Mouse (Mus musculus) adrenal gland (tissue): Measurements from ENCODE around the gene Casc1.

Experiments
- intact Hi-C: fragments of 180-260 bp; cut with DNase I; formaldehyde crosslinking; loops from one replicate; pipeline ENCODE4 v1.15.1; 2025
- long read RNA-seq, 2 experiments: library from polyadenylated mRNA; unstranded; transcript quantifications; one replicate each; pipeline ENCODE4 v2.0.0; 2020; ENCODE audit warnings: borderline replicate concordance in 1 of 2; ENCODE audit not compliant: insufficient replicate concordance in 1 of 2

The Casc1 gene
- long read RNA-seq, experiment 1, result 0 reads
- long read RNA-seq, experiment 2, result 0 reads

GRCm38 (mm10) chr6:145210816-145211338 lies at the start of gene Casc1, which contains the start of gene Etfrf1:
Gene Casc1 (minus strand): TSS chr6:145211005.
Gene Etfrf1 (plus strand): TSS chr6:145211134.
- intact Hi-C loops, result loop anchor here (5.0 kb wide), 1 partner anchor 36 kb away; no protein-coding TSS in a partner anchor

DNA sequence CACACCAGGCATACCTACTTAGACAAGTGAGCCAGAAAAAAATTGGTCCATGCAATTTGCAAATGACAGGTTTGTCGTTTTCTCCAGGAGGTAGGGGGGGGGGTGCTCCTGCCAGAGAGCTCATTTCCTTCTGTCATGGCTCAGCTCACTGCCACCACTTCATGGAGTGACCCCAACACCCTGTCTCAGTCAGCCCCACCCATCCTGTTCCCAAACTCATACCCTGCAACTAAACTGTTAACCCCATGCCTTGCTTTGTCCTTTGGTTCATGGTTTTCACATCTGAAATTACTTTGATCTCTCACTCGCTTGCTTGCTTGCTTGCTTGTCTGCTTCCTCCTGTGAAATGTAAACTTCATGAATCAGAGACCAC lies 45.9 kb upstream of the Casc1 start:
- intact Hi-C loops, result no loop called here

- intact Hi-C loops, result no loop called here
These were observed 45.3 kb upstream of the Casc1 start for GRCm38 (mm10) chr6:145255952-145256700.

DNA sequence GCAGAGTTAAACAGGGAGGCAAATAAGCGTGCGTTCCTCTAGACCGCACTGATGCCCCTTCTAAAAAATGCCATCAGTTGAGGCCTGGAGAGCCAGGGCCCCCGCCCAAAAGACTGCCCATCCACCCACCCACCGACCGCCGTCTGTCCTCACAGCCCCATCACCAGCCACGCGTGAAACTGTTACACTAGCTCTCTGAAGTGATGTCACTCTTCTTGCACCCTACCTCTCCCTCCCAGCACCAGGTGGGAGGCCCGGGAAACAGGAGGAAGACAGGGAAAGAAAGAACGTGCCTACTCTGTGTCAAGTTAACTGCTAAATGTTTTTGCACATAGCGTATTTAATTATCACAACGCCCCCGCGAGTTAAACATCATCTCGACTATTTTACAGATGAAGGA lies 40.0 kb upstream of the Casc1 start:
- intact Hi-C loops, result loop anchor here (2.0 kb wide), 1 partner anchor 90 kb away; no protein-coding TSS in a partner anchor

DNA sequence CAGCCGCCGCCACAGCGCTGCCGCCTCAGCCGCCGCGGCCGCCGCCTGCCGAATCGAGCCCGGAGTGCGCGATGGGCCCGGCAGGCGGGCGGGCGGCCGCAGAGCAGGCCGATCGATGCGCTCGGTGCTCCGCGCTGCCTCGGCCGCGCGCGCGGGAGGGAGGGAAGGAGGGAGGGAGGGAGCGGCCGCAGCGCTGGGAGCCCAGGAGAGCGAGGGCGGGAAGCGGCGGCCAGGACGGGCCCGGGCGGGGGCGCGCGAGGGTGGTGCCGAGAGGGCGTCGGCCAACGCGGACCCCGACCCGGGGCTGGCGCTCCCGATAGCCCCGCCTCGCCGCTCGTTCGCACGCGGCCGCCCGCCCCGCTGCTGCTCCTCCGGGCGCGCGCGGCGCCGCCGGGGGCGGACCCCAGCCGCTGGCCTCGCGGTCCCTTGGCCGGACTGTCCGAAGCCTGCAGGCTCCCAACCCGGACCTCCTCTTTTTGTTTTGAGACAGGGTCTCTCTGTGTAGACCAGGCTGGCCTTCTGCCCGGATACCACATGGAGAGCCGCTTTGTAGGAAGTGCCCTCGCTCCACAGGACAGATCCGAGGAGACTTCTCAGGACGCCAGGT lies 39.5 kb upstream of the Casc1 start, which contains the start of gene Kras:
TSS of gene Kras (minus strand) at position 55 of the 607 bp plus-strand sequence.
- intact Hi-C loops, result loop anchor here (2.0 kb wide), 1 partner anchor 91 kb away; no protein-coding TSS in a partner anchor

- intact Hi-C loops, result loop anchor here (2.0 to 5.0 kb wide), 2 partner anchors 37 to 91 kb away; partner anchors contain the start of genes Casc1 and Etfrf1
These were observed 38.7 kb upstream of the Casc1 start for GRCm38 (mm10) chr6:145249291-145250184.

- intact Hi-C loops, result loop anchor here (5.0 kb wide), 1 partner anchor 36 kb away; the partner anchor contains the start of genes Casc1 and Etfrf1
These were observed 37.1 kb upstream of the Casc1 start for GRCm38 (mm10) chr6:145247886-145248285.

- intact Hi-C loops, result loop anchor here (5.0 kb wide), 1 partner anchor 35 kb away; the partner anchor contains the start of genes Casc1 and Etfrf1
These were observed 36.0 kb upstream of the Casc1 start for GRCm38 (mm10) chr6:145246841-145247240.

GRCm38 (mm10) chr6:145242521-145242920 lies 31.7 kb upstream of the Casc1 start:
- intact Hi-C loops, result loop anchor here (2.0 kb wide), 1 partner anchor 98 kb away; no protein-coding TSS in a partner anchor

DNA sequence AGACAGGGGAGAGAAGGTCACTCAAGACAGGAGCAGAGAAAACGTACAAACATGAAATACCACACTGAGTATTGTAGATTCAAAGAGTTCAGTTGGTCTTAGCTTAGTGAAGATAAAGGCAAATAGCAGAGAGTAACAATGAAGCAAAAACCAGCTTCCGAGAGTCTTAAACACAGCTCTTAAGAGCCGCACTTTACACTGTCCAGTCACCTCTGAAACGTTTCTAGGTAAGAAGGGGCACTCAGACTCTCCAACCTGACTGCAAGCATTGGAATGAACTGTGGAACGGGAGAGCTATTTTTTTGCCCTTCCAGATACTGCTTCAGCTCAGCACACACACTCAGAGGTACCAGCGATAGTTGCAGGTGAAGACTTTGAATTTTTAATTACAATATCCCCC lies 29.5 kb upstream of the Casc1 start:
- intact Hi-C loops, result no loop called here

GRCm38 (mm10) chr6:145237148-145237547 lies 26.3 kb upstream of the Casc1 start:
- intact Hi-C loops, result no loop called here

GRCm38 (mm10) chr6:145235367-145235766 lies 24.6 kb upstream of the Casc1 start:
- intact Hi-C loops, result no loop called here

- intact Hi-C loops, result no loop called here
These were observed 23.6 kb upstream of the Casc1 start for GRCm38 (mm10) chr6:145234391-145234790.

- intact Hi-C loops, result no loop called here
These were observed 15.5 kb upstream of the Casc1 start for GRCm38 (mm10) chr6:145226296-145226695.

DNA sequence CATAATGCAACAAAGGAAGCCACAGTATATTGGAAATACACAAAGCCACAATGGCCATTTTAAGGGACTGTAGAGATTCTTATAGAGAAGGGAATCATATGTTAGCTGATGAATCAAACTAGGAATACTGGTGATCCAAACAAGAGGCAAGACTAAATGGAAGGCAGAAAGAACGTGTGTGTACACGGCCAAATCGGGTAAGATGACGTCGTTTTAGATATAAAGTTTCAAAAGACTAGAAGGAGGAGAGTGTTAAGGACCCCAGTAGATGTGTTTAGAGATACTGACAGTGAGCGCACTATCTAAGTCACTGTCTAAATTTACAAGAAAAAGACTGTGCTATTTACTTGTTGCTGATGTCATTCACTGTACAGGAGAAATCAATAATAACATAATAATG lies 13.4 kb upstream of the Casc1 start:
- intact Hi-C loops, result no loop called here

DNA sequence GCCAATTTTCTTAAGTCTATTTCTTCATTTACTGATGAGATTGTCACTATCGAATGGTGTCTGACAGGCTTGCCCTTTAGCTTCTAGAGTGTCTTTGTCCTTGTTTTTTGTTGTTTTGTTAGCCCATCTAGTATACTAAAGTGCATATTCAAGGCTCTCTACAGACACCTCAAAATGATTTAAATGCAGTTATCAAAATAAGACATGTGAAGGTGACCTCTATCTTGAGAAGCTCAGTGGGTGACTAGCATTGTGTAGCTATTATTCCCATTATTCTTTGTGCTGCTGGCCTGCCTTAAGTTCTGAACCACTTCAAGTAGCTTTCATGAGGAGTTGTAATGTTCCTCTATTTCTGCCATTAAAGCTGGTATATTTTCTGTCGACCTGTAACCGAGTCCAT lies 5.0 kb upstream of the Casc1 start:
- intact Hi-C loops, result no loop called here

DNA sequence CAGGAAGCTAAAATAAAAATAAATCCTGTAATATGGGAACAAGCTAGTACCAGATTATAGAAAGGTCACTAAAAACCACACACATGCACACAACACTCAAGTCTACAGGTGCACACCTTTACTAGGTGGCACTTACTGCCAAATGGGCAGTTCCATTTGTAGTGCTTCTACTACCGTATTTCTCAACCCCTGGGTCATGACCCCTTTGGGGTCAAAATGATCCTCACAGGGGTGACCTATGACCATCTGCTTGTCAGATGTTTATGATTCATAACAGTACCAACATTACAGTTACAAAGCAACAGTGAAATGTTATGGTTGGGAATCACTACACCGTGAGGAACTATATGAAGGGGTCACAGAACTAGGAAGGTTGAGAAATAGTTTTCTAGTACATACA lies 3.1 kb upstream of the Casc1 start:
- intact Hi-C loops, result loop anchor here (5.0 kb wide), 1 partner anchor 33 kb away; no protein-coding TSS in a partner anchor

GRCm38 (mm10) chr6:145211376-145212305 lies 836 bp upstream of the Casc1 start:
- intact Hi-C loops, result loop anchor here (5.0 kb wide), 1 partner anchor 36 kb away; no protein-coding TSS in a partner anchor

GRCm38 (mm10) chr6:145210056-145210680 lies 637 bp downstream of the Casc1 start:
- intact Hi-C loops, result loop anchor here (5.0 kb wide), 1 partner anchor 37 kb away; no protein-coding TSS in a partner anchor
